Mouse (Mus musculus) midbrain, postnatal 0 days (tissue): ENCODE measurements around the gene 4921536K21Rik. TPM values are rescaled to one million over a fixed set of nuclear protein-coding genes. Genes with fewer than 3 reads are reported as not detected.

Source experiments
- ATAC-seq: fragments of 200-750 bp; cut with Nextera tagmentation; 2 replicates; pipeline ENCODE4 v1.8.0; 2017; ENCODE audit warnings: moderate number of reproducible peaks, mild to moderate bottlenecking, moderate TSS enrichment, moderate library complexity; ENCODE audit not compliant: low FRiP score
- DNase-seq: peaks from one replicate; pipeline ENCODE4 v3.0.0-alpha.2; 2015; ENCODE audit warnings: low spot score
- H3K27ac ChIP-seq: fragments of 300-500 bp; sonication (generic); 2 replicates; pipeline ENCODE4 v1.5.1; 2014; ENCODE audit warnings: low read depth, mild to moderate bottlenecking, low read length, mixed read lengths
- H3K27me3 ChIP-seq: fragments of 300-500 bp; sonication (generic); 2 replicates; pipeline ENCODE4 v1.6.1; 2014; ENCODE audit warnings: low read length, control low read depth, mixed read lengths; ENCODE audit not compliant: insufficient read depth
- H3K36me3 ChIP-seq: fragments of 300-500 bp; sonication (generic); 2 replicates; pipeline ENCODE4 v1.6.1; 2014; ENCODE audit warnings: low read length, control low read depth, mixed read lengths; ENCODE audit not compliant: insufficient read depth
- H3K4me1 ChIP-seq: fragments of 300-500 bp; sonication (generic); 2 replicates; pipeline ENCODE4 v1.6.1; 2014; ENCODE audit warnings: mild to moderate bottlenecking, control low read depth, antibody characterized with exemption, low read length, mixed read lengths; ENCODE audit not compliant: insufficient read depth
- H3K4me2 ChIP-seq: fragments of 300-500 bp; sonication (generic); 2 replicates; pipeline ENCODE4 v1.6.1; 2014; ENCODE audit warnings: low read depth, mild to moderate bottlenecking, low read length, mixed read lengths; ENCODE audit not compliant: poor library complexity, severe bottlenecking
- H3K4me3 ChIP-seq: fragments of 300-500 bp; sonication (generic); 2 replicates; pipeline ENCODE4 v1.5.1; 2014; ENCODE audit warnings: low read depth, mild to moderate bottlenecking, low read length, moderate library complexity
- H3K9ac ChIP-seq: fragments of 300-500 bp; sonication (generic); replicated peaks from 2 replicates; pipeline ENCODE4 v1.6.1; 2014; ENCODE audit warnings: mild to moderate bottlenecking, low read length, moderate library complexity, mixed read lengths; ENCODE audit not compliant: poor library complexity, severe bottlenecking
- H3K9me3 ChIP-seq: fragments of 300-500 bp; sonication (generic); 2 replicates; pipeline ENCODE4 v1.6.1; 2016; ENCODE audit warnings: low read length, control low read depth
- CTCF ChIP-seq: IDR thresholded peaks from 2 replicates; pipeline ENCODE4 v1.5.1; 2016; ENCODE audit warnings: antibody characterized with exemption, mild to moderate bottlenecking
- WGBS: fragments of 180-500 bp; shearing (Covaris S2); extraction: QIAGEN DNeasy Blood & Tissue Kit; methylation state at CpG from one replicate; pipeline ENCODE4 v1.1.7; 2014; 5-methylcytosine and 5-hydroxymethylcytosine counted together
- polyA plus RNA-seq: library from polyadenylated mRNA; unstranded; fragments of >200 nt; fragmentation: Nextera tagmentation; extraction: Ambion mirVana; gene quantifications from 2 replicates; pipeline ENCODE4 v1.2.1, GENCODE M21; 2015
- total RNA-seq: library from RNA; depleted of rRNA; stranded (reverse); fragments of >200 nt; gene quantifications from 2 replicates; pipeline ENCODE4 v1.2.3, GENCODE M21; 2014; rRNA removed

Gene 4921536K21Rik
- 0.49 and 0.61 TPM in 2 replicates for total RNA-seq
- polyA plus RNA-seq: 0.28 and 0.41 TPM in 2 replicates

GRCm38 (mm10) chr11:3894406-3895281 lies at the start of gene 4921536K21Rik, which contains the start of gene Dusp18:
4921536K21Rik (minus strand) TSS chr11:3895098.
Dusp18 (plus strand) TSS chr11:3895240.
- Histone ChIP-seq H3K27me3 (no peaks in the 10 kb centered on the region), H3K36me3 (peaks cover 19% of the 10 kb centered on the region), H3K4me3 (peak within 1 kb of the TSS; percentile 52), H3K9ac (peak within 1 kb of the TSS; percentile 76), H3K27ac (peak within 1 kb of the TSS; percentile 75), H3K4me1 (0 out of 2 replicates have a peak, but pooled peaks cover 3% of the 10 kb centered on the region), H3K9me3 (no peaks in the 10 kb centered on the region), H3K4me2 (peak within 1 kb of the TSS; percentile 78)
- DNase-seq: peak; percentile 96
- no peak for TF ChIP-seq CTCF
- 2% methylated on average over 46 of the region's 46 CpGs for WGBS
- peak; percentile 97 for ATAC-seq

- no peak overlapping the region for H3K4me3 ChIP-seq
- no peaks in the 10 kb centered on the region for H3K9me3 ChIP-seq
- ATAC-seq (no peak), DNase-seq (no peak)
- no peak overlapping the region for H3K4me2 ChIP-seq
- no peak overlapping the region for H3K27ac ChIP-seq
- TF ChIP-seq CTCF: no peak
- no peaks in the 10 kb centered on the region for H3K27me3 ChIP-seq
- no peaks in the 10 kb centered on the region for H3K4me1 ChIP-seq
- no peak overlapping the region for H3K9ac ChIP-seq
- H3K36me3 ChIP-seq: no peaks in the 10 kb centered on the region
- WGBS: 78% methylated on average over 7 of the region's 7 CpGs
Measured at GRCm38 (mm10) chr11:3941371-3941770, 46.5 kb upstream of the 4921536K21Rik start.

GRCm38 (mm10) chr11:3937321-3937874 lies 42.5 kb upstream of the 4921536K21Rik start:
- H3K27me3 ChIP-seq: no peaks in the 10 kb centered on the region
- no peak overlapping the region for H3K27ac ChIP-seq
- WGBS: 80% methylated on average over 13 of the region's 13 CpGs
- no peak overlapping the region for H3K9ac ChIP-seq
- no peak for TF ChIP-seq CTCF
- no peaks in the 10 kb centered on the region for H3K36me3 ChIP-seq
- no peak for ATAC-seq
- no peaks in the 10 kb centered on the region for H3K4me1 ChIP-seq
- H3K4me3 ChIP-seq: no peak overlapping the region
- no peak overlapping the region for H3K4me2 ChIP-seq
- H3K9me3 ChIP-seq: no peaks in the 10 kb centered on the region
- DNase-seq: no peak

- 89% methylated on average over 3 of the region's 3 CpGs for WGBS
- Histone ChIP-seq H3K27ac (no peak overlapping the region), H3K9ac (no peak overlapping the region), H3K9me3 (no peaks in the 10 kb centered on the region), H3K36me3 (no peaks in the 10 kb centered on the region), H3K27me3 (no peaks in the 10 kb centered on the region), H3K4me3 (no peak overlapping the region), H3K4me1 (no peaks in the 10 kb centered on the region), H3K4me2 (no peak overlapping the region)
- ATAC-seq (no peak), DNase-seq (peak; percentile 8)
- TF ChIP-seq CTCF: no peak
Measured at GRCm38 (mm10) chr11:3936318-3936717, 41.4 kb upstream of the 4921536K21Rik start.

- H3K27me3 ChIP-seq: no peaks in the 10 kb centered on the region
Measured at GRCm38 (mm10) chr11:3935135-3935534, 40.2 kb upstream of the 4921536K21Rik start.

More at GRCm38 (mm10) chr11:3935135-3935534, 40.2 kb upstream of the 4921536K21Rik start:
- TF ChIP-seq CTCF: no peak
- Histone ChIP-seq H3K9me3 (no peaks in the 10 kb centered on the region), H3K36me3 (no peaks in the 10 kb centered on the region), H3K9ac (no peak overlapping the region), H3K4me3 (no peak overlapping the region), H3K27ac (no peak overlapping the region), H3K4me2 (no peak overlapping the region), H3K4me1 (no peaks in the 10 kb centered on the region)
- ATAC-seq (no peak), DNase-seq (no peak)
- WGBS: 77% methylated on average over 4 of the region's 4 CpGs
